Mouse (Mus musculus) heart, embryonic 14.5 days (tissue): ENCODE data around the gene Skp2. TPM values are rescaled to one million over a fixed set of nuclear protein-coding genes. Genes with fewer than 3 reads are reported as not detected.

Experiments used
- ATAC-seq: fragments of 200-750 bp; cut with Nextera tagmentation; 2 replicates; pipeline ENCODE4 v1.8.0; 2017; ENCODE audit warnings: low read depth, moderate TSS enrichment; ENCODE audit not compliant: insufficient number of reproducible peaks, insufficient read depth, low FRiP score
- H3K27ac ChIP-seq, 2 experiments: fragments of 200-500 bp in 1 of 2; fragments of 300-500 bp in 1 of 2; sonication (generic) in 1 of 2; replicated peaks in 1 of 2; 2 replicates each; pipeline ENCODE4 v1.5.1; 2012 to 2014; ENCODE audit warnings: low read depth in 2 of 2, low read length in 2 of 2, control low read depth in 1 of 2, mild to moderate bottlenecking in 1 of 2, mixed read lengths in 1 of 2; ENCODE audit not compliant: control insufficient read depth in 1 of 2, insufficient read depth in 1 of 2
- H3K27me3 ChIP-seq: fragments of 300-500 bp; sonication (generic); 2 replicates; pipeline ENCODE4 v1.6.1; 2014; ENCODE audit warnings: mild to moderate bottlenecking, low read length, control low read depth; ENCODE audit not compliant: control insufficient read depth, insufficient read depth
- H3K36me3 ChIP-seq: fragments of 300-500 bp; sonication (generic); 2 replicates; pipeline ENCODE4 v1.6.1; 2014; ENCODE audit warnings: mild to moderate bottlenecking, control low read depth, low read length, mixed read lengths; ENCODE audit not compliant: control insufficient read depth, insufficient read depth
- H3K4me1 ChIP-seq, 2 experiments: fragments of 200-500 bp in 1 of 2; fragments of 300-500 bp in 1 of 2; sonication (generic) in 1 of 2; 2 replicates each; pipeline ENCODE4 v1.6.1; 2012 to 2014; ENCODE audit warnings: low read length in 2 of 2, control low read depth in 1 of 2, mixed read lengths in 1 of 2; ENCODE audit not compliant: control insufficient read depth in 2 of 2, insufficient read depth in 2 of 2
- H3K4me2 ChIP-seq: fragments of 300-500 bp; sonication (generic); 2 replicates; pipeline ENCODE4 v1.6.1; 2014; ENCODE audit warnings: mild to moderate bottlenecking, low read length
- H3K4me3 ChIP-seq, 2 experiments: fragments of 200-500 bp in 1 of 2; fragments of 300-500 bp in 1 of 2; sonication (generic) in 1 of 2; 2 replicates each; pipeline ENCODE4 v1.5.1; 2012 to 2014; ENCODE audit warnings: low read length in 2 of 2, mild to moderate bottlenecking in 2 of 2, control low read depth in 1 of 2, low read depth in 1 of 2, moderate library complexity in 1 of 2; ENCODE audit not compliant: control insufficient read depth in 1 of 2, insufficient read depth in 1 of 2
- H3K9ac ChIP-seq: fragments of 300-500 bp; sonication (generic); 2 replicates; pipeline ENCODE4 v1.6.1; 2014; ENCODE audit warnings: mild to moderate bottlenecking, low read length
- H3K9me3 ChIP-seq: fragments of 300-500 bp; sonication (generic); 2 replicates; pipeline ENCODE4 v1.6.1; 2016; ENCODE audit warnings: low read length, control low read depth; ENCODE audit not compliant: control insufficient read depth
- WGBS: fragments of 180-500 bp; shearing (Covaris S2); extraction: QIAGEN DNeasy Blood & Tissue Kit; methylation state at CpG from one replicate; pipeline ENCODE4 v1.1.7; 2014; 5-methylcytosine and 5-hydroxymethylcytosine counted together
- polyA plus RNA-seq: library from polyadenylated mRNA; unstranded; fragments of >200 nt; fragmentation: Nextera tagmentation; extraction: Ambion mirVana; gene quantifications from 2 replicates; pipeline ENCODE4 v1.2.1, GENCODE M21; 2014

The Skp2 gene
- polyA plus RNA-seq, 1 experiment from 2014 or later, result 23.1 TPM

GRCm38 (mm10) chr15:9111648-9112047 is 43.6 kb downstream of the Skp2 start:
- 55% methylated on average over 3 of the region's 3 CpGs for WGBS
- H3K9me3 ChIP-seq, result no peaks in the 10 kb centered on the region
- no peak overlapping the region for H3K4me2 ChIP-seq
- H3K27me3 ChIP-seq, result no peaks in the 10 kb centered on the region
- H3K9ac ChIP-seq, result no peak overlapping the region
- no peak overlapping the region for H3K4me3 ChIP-seq
- peaks cover 88% of the 10 kb centered on the region for H3K36me3 ChIP-seq
- no peaks in the 10 kb centered on the region; a peak in 1 of 4 replicates for H3K4me1 ChIP-seq
- no peak for ATAC-seq
- H3K27ac ChIP-seq, result no peak overlapping the region

- Histone ChIP-seq H3K4me2 (no peak overlapping the region), H3K27me3 (no peaks in the 10 kb centered on the region), H3K4me1 (no peaks in the 10 kb centered on the region; a peak in 1 of 4 replicates), H3K27ac (no peak overlapping the region), H3K4me3 (no peak overlapping the region), H3K9me3 (no peaks in the 10 kb centered on the region), H3K9ac (no peak overlapping the region), H3K36me3 (peaks cover 88% of the 10 kb centered on the region)
- WGBS, result 83% methylated on average over 6 of the region's 6 CpGs
- no peak for ATAC-seq
These were observed 44.5 kb downstream of the Skp2 start for GRCm38 (mm10) chr15:9110526-9111347.

GRCm38 (mm10) chr15:9106303-9107074 is 48.7 kb downstream of the Skp2 start:
- Histone ChIP-seq H3K27ac (no peak overlapping the region), H3K4me2 (no peak overlapping the region), H3K4me3 (no peak overlapping the region), H3K9me3 (no peaks in the 10 kb centered on the region), H3K4me1 (no peaks in the 10 kb centered on the region), H3K36me3 (peaks cover 88% of the 10 kb centered on the region), H3K9ac (no peak overlapping the region), H3K27me3 (no peaks in the 10 kb centered on the region)
- no peak for ATAC-seq
- 84% methylated on average over 13 of the region's 13 CpGs for WGBS

- WGBS, result 93% methylated on average over 10 of the region's 10 CpGs
- Histone ChIP-seq H3K9me3 (no peaks in the 10 kb centered on the region), H3K4me3 (no peak overlapping the region), H3K4me2 (no peak overlapping the region), H3K27ac (no peak overlapping the region), H3K4me1 (peaks cover 4 to 10% of the 10 kb centered on the region in 2 experiments; a peak in 2 of 4 replicates), H3K36me3 (peaks cover 92% of the 10 kb centered on the region), H3K9ac (no peak overlapping the region), H3K27me3 (no peaks in the 10 kb centered on the region)
- no peak for ATAC-seq
These were observed 54.7 kb downstream of the Skp2 start for GRCm38 (mm10) chr15:9100446-9101077.

DNA sequence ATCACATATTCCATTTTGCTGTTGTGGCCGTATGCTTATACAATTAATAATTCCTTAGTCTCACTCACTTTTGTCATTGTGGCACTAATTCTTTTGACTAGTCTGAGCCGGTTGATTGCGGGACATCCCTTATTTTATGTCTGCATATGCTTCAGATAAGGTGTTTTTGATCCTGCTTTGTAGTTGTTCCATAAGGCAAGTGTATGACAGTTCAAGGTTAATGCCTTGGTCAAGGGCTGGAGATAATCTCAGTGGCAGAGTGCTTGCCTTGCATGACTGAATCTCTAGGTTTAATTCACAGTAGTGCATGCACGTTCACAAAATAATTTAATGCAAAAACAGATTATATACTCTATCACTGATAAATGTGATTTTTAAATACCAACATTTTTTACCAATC is 58.4 kb downstream of the Skp2 start:
- ATAC-seq, result no peak
- H3K27ac ChIP-seq, result no peak overlapping the region; a peak in 1 of 4 replicates

GRCm38 (mm10) chr15:9094366-9094750 is 60.9 kb downstream of the Skp2 start:
- H3K4me2 ChIP-seq, result peak overlapping the region; percentile 47
- peaks cover 10 to 23% of the 10 kb centered on the region in 2 experiments for H3K4me1 ChIP-seq
- 7% methylated on average over 13 of the region's 13 CpGs for WGBS
- no peak overlapping the region for H3K9ac ChIP-seq
- H3K27ac ChIP-seq, result peak overlapping the region in 1 of 2 experiments; percentile 24; a peak in 2 of 4 replicates
- H3K4me3 ChIP-seq, result no peak overlapping the region
- H3K9me3 ChIP-seq, result no peaks in the 10 kb centered on the region
- peaks cover 75% of the 10 kb centered on the region for H3K36me3 ChIP-seq
- peak; percentile 80 for ATAC-seq
- H3K27me3 ChIP-seq, result no peaks in the 10 kb centered on the region

More for the DNA sequence above, 58.4 kb downstream of the Skp2 start:
- Histone ChIP-seq H3K36me3 (peaks cover 77% of the 10 kb centered on the region), H3K9ac (no peak overlapping the region), H3K9me3 (no peaks in the 10 kb centered on the region), H3K4me2 (no peak overlapping the region), H3K4me3 (no peak overlapping the region), H3K4me1 (peaks cover 10 to 23% of the 10 kb centered on the region in 2 experiments), H3K27me3 (no peaks in the 10 kb centered on the region)
- WGBS, result 54% methylated on average over 4 of the region's 4 CpGs

GRCm38 (mm10) chr15:9093598-9094365 is 61.4 kb downstream of the Skp2 start:
- Histone ChIP-seq H3K4me2 (peak overlapping the region; percentile 47), H3K27me3 (no peaks in the 10 kb centered on the region), H3K9ac (no peak overlapping the region), H3K36me3 (peaks cover 71% of the 10 kb centered on the region), H3K4me3 (no peak overlapping the region), H3K9me3 (no peaks in the 10 kb centered on the region), H3K27ac (peak overlapping the region in 1 of 2 experiments; percentile 24; a peak in 2 of 4 replicates), H3K4me1 (peaks cover 10 to 23% of the 10 kb centered on the region in 2 experiments)
- ATAC-seq, result peak; percentile 58; the same call in 1 of the 2 replicates
- 65% methylated on average over 11 of the region's 11 CpGs for WGBS
